Mouse (Mus musculus) induced T-regulatory cell, adult 2 months (primary cell): Measurements from ENCODE around the gene Slc33a1.
A peak's percentile ranks its signal among the peaks of the same experiment; 100 is the strongest.

Source experiments
- DNase-seq: peaks from one replicate; pipeline ENCODE4 v3.0.0-alpha.2; 2012; ENCODE audit warnings: low read depth

Gene Slc33a1

GRCm38 (mm10) chr3:63964100-63964921 is at the start of gene Slc33a1:
Gene Slc33a1, minus strand, starts transcription at chr3:63964768.
- DNase-seq = peak; percentile 100

- DNase-seq = no peak
Measured at GRCm38 (mm10) chr3:63988722-63989440, 24.3 kb upstream of the Slc33a1 start.

- DNase-seq = no peak
Measured at GRCm38 (mm10) chr3:63986656-63987055, 22.1 kb upstream of the Slc33a1 start.

- DNase-seq = no peak
Measured at GRCm38 (mm10) chr3:63977895-63978294, 13.3 kb upstream of the Slc33a1 start.

- peak; percentile 98 for DNase-seq
Measured at GRCm38 (mm10) chr3:63975955-63976908, 11.7 kb upstream of the Slc33a1 start, which contains the start of gene Gmps. Gene Gmps, plus strand, starts transcription at chr3:63976106.

- DNase-seq = no peak
Measured at GRCm38 (mm10) chr3:63965929-63966328, 1.4 kb upstream of the Slc33a1 start.

GRCm38 (mm10) chr3:63964922-63965249 is 318 bp upstream of the Slc33a1 start:
- no peak for DNase-seq

GRCm38 (mm10) chr3:63963421-63964099 is 1.0 kb downstream of the Slc33a1 start:
- DNase-seq = peak; percentile 57

GRCm38 (mm10) chr3:63949837-63950236 is 14.7 kb downstream of the Slc33a1 start:
- DNase-seq = no peak

GRCm38 (mm10) chr3:63941204-63941850 is 23.2 kb downstream of the Slc33a1 start:
- no peak for DNase-seq

- DNase-seq = no peak
Measured at GRCm38 (mm10) chr3:63938928-63939327, 25.6 kb downstream of the Slc33a1 start.

- peak; percentile 90 for DNase-seq
Measured at GRCm38 (mm10) chr3:63928878-63929859, 35.4 kb downstream of the Slc33a1 start, which contains the start of gene E130311K13Rik. Gene E130311K13Rik, minus strand, starts transcription at chr3:63929472.

- DNase-seq = peak; percentile 61
Measured at GRCm38 (mm10) chr3:63919634-63920033, 44.9 kb downstream of the Slc33a1 start.

- DNase-seq = no peak
Measured at GRCm38 (mm10) chr3:63910301-63910700, 54.3 kb downstream of the Slc33a1 start.

GRCm38 (mm10) chr3:63905241-63905640 is 59.3 kb downstream of the Slc33a1 start:
- peak; percentile 15 for DNase-seq

- no peak for DNase-seq
Measured at GRCm38 (mm10) chr3:63904157-63904556, 60.4 kb downstream of the Slc33a1 start.

GRCm38 (mm10) chr3:63900021-63900571 is 64.5 kb downstream of the Slc33a1 start:
- DNase-seq = no peak

- DNase-seq = peak; percentile 36
Measured at GRCm38 (mm10) chr3:63899309-63899695, 65.3 kb downstream of the Slc33a1 start, which contains the start of gene Plch1. Gene Plch1, minus strand, starts transcription at chr3:63899472.
